1 mouse cellular context compared by ENCODE assay signal in the genomic region with DNA sequence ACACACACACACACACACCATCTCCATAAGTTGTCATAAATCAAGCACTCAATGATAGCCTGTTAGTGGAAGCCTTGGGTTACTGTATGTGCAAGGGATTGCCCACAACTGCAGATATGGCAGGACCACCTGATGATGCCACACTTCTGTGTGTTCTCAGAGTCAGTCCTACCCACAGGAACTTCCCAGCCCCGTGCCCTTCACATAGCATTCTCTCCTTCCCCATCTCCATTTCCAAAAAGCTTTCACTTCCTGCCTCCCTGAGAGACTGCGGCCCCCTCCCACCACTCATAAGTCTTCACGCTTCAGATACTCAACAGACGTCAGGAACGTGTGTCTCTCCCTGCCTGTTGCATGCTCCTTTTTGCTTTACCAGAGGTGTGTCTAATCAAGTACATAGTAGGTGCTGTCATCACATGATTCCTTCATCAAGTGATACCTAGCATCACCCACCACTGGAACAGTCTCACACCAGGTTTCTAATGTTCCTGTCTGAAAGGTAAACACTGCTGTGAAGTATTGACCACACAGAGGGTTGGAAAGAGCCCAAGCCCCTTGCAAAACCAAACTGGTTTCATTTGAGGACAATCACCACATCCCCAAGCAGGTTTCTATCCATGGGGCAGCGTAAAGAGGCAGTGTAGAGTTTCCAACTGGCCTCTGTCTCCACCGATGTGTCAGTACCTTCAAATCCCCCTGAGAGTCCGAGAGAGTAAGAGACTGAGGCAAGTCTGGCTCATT.
TF ChIP-seq lines count a peak whose summit lies in the region.

No protein-coding gene starts in this region.

TF ChIP-seq in CH12.LX, 34 proteins besides CTCF, POLR2A, EP300 and RAD21:
- TF ChIP-seq MAX (IDR thresholded peaks at IDR 0.05; ENCODE audit: low read length) (no peak), MEF2A (IDR thresholded peaks at IDR 0.05; ENCODE audit: borderline replicate concordance, low read depth, low read length) (no peak), GABPA (IDR thresholded peaks at IDR 0.05; ENCODE audit: insufficient replicate concordance, low read depth, low read length) (no peak), IRF4 (IDR thresholded peaks at IDR 0.05; ENCODE audit: low read depth, low read length) (no peak), ELF1 (IDR thresholded peaks at IDR 0.05; ENCODE audit: low read depth, low read length) (no peak), SMC3 (IDR thresholded peaks at IDR 0.05; ENCODE audit: low read depth, low read length) (no peak), NRF1 (IDR thresholded peaks at IDR 0.05; ENCODE audit: low read depth, low read length) (no peak), ZMIZ1 (IDR thresholded peaks at IDR 0.05; ENCODE audit: low read depth, low read length) (no peak), UBTF (IDR thresholded peaks at IDR 0.05; ENCODE audit: low read depth, low read length) (no peak), ZC3H11A (IDR thresholded peaks at IDR 0.05; ENCODE audit: low read depth, low read length) (no peak), MAFK (IDR thresholded peaks at IDR 0.05; ENCODE audit: insufficient replicate concordance, low read length) (no peak), E2F4 (IDR thresholded peaks at IDR 0.05; ENCODE audit: insufficient replicate concordance, low read depth, low read length) (no peak), TBP (conservative IDR thresholded peaks at IDR 0.05; ENCODE audit: low read depth, low read length) (no peak), NELFE (IDR thresholded peaks at IDR 0.05; ENCODE audit: low read depth, low read length) (no peak), HCFC1 (IDR thresholded peaks at IDR 0.05; ENCODE audit: low read depth, low read length) (no peak), USF1 (IDR thresholded peaks at IDR 0.05; ENCODE audit: low read depth, low read length) (no peak)
